Mouse (Mus musculus): ENCODE data around the gene P2ry6. TPM values are rescaled to one million over a fixed set of nuclear protein-coding genes. Genes with fewer than 3 reads are reported as not detected.

Gene P2ry6
- total and polyA plus RNA-seq, 2 experiments from 2014 or later = 3.5 to 4.5 TPM

DNA sequence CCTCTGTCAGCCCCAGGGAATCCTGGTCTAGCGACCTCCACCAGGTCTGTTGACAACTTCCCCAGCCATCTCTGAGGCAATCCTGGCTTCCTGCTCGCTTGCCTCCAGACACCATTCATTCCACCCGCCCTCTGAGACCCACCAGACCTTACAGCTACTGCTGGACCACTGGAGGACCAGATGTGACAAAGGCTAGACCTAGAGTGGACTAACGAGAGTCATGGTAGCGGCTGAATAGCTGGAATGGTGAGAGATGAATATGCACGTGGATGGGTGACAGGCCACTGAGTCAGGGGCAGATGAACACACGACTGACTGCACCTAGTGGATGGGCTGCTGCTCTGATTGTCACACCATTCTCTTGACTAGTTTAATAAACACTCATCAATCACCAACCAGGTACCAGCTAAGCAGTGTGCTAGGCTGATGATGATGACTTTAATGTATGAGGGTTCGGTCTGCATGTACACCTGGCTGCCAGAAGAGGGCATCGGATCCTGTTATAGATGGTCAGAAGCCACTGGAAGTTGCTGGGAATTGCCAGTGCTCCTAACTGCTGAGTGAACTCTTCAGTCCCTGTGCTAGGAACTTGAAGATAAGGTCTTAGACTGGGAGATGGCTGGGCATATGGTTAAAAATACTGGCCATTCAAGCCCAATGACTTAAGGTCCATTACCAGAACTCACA is 71.9 kb downstream of the P2ry6 start:
- Histone ChIP-seq H3K4me2 (ENCODE audit: low read depth, low read length) (no peak overlapping the region), H3K36me3 (replicated peaks; ENCODE audit: control insufficient read depth, insufficient read depth, low read length) (no peaks in the 10 kb centered on the region), H3K27me3 (ENCODE audit: control insufficient read depth, insufficient read depth, low read length) (no peaks in the 10 kb centered on the region), H3K4me3 (ENCODE audit: low read depth, low read length) (no peak overlapping the region), H3K9me3 (replicated peaks; ENCODE audit: control insufficient read depth, low read length) (no peaks in the 10 kb centered on the region), H3K27ac (ENCODE audit: low read depth) (no peak overlapping the region), H3K4me1 (ENCODE audit: control insufficient read depth, insufficient read depth) (no peaks in the 10 kb centered on the region), H3K9ac (replicated peaks; ENCODE audit: low read depth, low read length) (no peak overlapping the region)
- no peak for DNase-seq (ENCODE audit: low spot score)
- ATAC-seq (ENCODE audit: insufficient read depth, low read depth) = peak; percentile 49
- TF ChIP-seq EP300 (IDR thresholded peaks at IDR 0.05; ENCODE audit: low read depth) (no peak), CTCF (IDR thresholded peaks at IDR 0.05; ENCODE audit: low read depth) (peak; percentile 51)
- 77% methylated on average over 9 of the region's 9 CpGs for WGBS

DNA sequence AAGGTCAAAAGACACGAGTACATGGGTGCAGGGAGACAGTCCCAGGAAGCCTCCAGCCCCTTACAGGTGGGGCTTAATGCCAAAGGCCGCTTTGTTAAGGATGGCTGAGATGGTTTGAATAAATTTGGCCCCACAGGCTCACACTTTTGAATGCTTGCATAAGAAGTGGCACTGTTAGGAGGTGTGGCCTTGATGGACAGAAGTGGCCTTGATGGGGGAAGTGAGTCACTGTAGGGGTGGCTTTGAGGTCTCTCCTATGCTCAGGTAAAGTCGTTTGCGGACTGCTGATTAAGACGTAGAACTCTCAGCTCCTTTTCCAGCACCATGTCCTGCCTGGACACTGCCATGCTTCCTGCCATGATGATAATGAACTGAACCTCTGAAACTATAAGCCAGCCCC is 76.6 kb downstream of the P2ry6 start:
- Histone ChIP-seq H3K27ac (ENCODE audit: low read depth) (no peak overlapping the region), H3K4me3 (ENCODE audit: low read depth, low read length) (no peak overlapping the region), H3K4me1 (ENCODE audit: control insufficient read depth, insufficient read depth) (peaks cover 20% of the 10 kb centered on the region), H3K4me2 (ENCODE audit: low read depth, low read length) (no peak overlapping the region), H3K36me3 (replicated peaks; ENCODE audit: control insufficient read depth, insufficient read depth, low read length) (no peaks in the 10 kb centered on the region), H3K9me3 (replicated peaks; ENCODE audit: control insufficient read depth, low read length) (no peaks in the 10 kb centered on the region), H3K9ac (replicated peaks; ENCODE audit: low read depth, low read length) (no peak overlapping the region), H3K27me3 (ENCODE audit: control insufficient read depth, insufficient read depth, low read length) (no peaks in the 10 kb centered on the region)
- ATAC-seq (ENCODE audit: insufficient read depth, low read depth) (no peak), DNase-seq (ENCODE audit: low spot score) (no peak)
- WGBS = 76% methylated on average over 5 of the region's 5 CpGs
- TF ChIP-seq EP300 (IDR thresholded peaks at IDR 0.05; ENCODE audit: low read depth) = no peak

DNA sequence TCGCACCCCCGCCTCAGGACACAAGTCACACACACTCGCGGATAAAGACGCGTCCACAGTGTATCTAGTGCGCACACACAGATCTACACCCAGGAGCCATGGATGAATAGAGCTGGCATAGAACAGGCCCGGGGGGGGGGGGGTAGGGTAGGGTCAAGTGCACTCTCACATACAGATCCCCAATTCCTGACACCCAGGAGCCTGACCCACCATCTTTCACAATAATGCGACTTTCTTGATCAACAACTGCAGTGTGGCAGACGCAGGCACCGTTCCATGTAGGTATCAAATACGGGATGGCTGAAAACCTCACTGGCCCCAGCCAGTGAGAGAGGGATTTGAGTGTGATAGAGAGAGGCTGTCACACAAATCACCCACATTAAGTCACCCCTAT is 79.6 kb downstream of the P2ry6 start:
- DNase-seq (ENCODE audit: low spot score) = no peak
- TF ChIP-seq EP300 (IDR thresholded peaks at IDR 0.05; ENCODE audit: low read depth) (no peak), CTCF (IDR thresholded peaks at IDR 0.05; ENCODE audit: low read depth) (no peak)
- no peak overlapping the region for H3K27ac ChIP-seq (ENCODE audit: low read depth)
- H3K9ac ChIP-seq (replicated peaks; ENCODE audit: low read depth, low read length) = peak overlapping the region; percentile 54
- H3K36me3 ChIP-seq (replicated peaks; ENCODE audit: control insufficient read depth, insufficient read depth, low read length) = peaks cover 6% of the 10 kb centered on the region
- H3K4me3 ChIP-seq (ENCODE audit: low read depth, low read length) = peak overlapping the region; percentile 51
- peak overlapping the region; percentile 95 for H3K4me2 ChIP-seq (ENCODE audit: low read depth, low read length)
- peak; percentile 6; the same call in 1 of the 2 replicates for ATAC-seq (ENCODE audit: insufficient read depth, low read depth)
- H3K4me1 ChIP-seq (ENCODE audit: control insufficient read depth, insufficient read depth) = peaks cover 20% of the 10 kb centered on the region
- H3K9me3 ChIP-seq (replicated peaks; ENCODE audit: control insufficient read depth, low read length) = no peaks in the 10 kb centered on the region
- no peaks in the 10 kb centered on the region for H3K27me3 ChIP-seq (ENCODE audit: control insufficient read depth, insufficient read depth, low read length)
- WGBS = 5% methylated on average over 12 of the region's 12 CpGs

DNA sequence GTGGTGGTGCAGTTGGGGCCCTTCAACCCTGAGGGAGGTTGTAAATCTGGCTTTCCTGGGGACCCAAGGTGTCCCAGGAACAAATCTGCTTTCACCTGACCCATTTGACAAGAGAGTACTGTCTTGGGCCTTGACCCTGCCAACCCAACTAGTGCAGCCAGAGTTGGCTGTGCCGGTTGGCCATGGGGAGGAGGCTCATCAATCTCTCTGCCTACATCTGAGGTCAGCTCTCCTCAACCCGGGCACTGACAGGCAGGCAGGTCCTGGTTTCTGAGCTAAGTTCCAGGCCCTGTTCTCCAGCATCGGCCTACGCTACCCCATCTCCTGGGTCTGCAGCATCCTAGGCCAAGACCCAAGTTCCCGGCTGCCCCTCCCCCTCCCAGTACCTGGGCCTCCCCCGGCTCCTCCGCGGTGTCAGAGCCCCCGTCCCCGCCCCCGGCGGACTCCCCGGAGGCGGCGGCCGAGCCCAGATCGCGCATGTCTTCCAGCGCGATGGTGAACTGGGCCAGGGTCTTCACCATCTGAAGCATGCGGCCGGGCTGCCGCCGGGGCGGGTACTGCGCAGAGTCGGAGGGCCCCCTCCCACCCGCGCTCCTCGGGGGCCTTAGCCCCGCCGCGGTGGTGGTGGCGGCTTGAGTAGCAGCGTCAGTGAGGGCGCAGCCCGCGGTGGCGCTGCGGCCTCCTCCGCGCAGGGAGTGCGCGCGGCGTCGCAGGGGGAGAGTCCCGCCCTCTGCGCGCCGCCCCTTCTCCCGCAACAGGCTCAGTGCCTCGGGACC is 80.2 kb downstream of the P2ry6 start:
- Histone ChIP-seq H3K27ac (ENCODE audit: low read depth) (no peak overlapping the region), H3K9me3 (replicated peaks; ENCODE audit: control insufficient read depth, low read length) (no peaks in the 10 kb centered on the region), H3K9ac (replicated peaks; ENCODE audit: low read depth, low read length) (peak overlapping the region; percentile 54), H3K4me3 (ENCODE audit: low read depth, low read length) (peak overlapping the region; percentile 51), H3K4me1 (ENCODE audit: control insufficient read depth, insufficient read depth) (peaks cover 20% of the 10 kb centered on the region), H3K27me3 (ENCODE audit: control insufficient read depth, insufficient read depth, low read length) (no peaks in the 10 kb centered on the region), H3K4me2 (ENCODE audit: low read depth, low read length) (peak overlapping the region; percentile 95), H3K36me3 (replicated peaks; ENCODE audit: control insufficient read depth, insufficient read depth, low read length) (peaks cover 12% of the 10 kb centered on the region)
- TF ChIP-seq CTCF (IDR thresholded peaks at IDR 0.05; ENCODE audit: low read depth) = no peak
- no peak for TF ChIP-seq EP300 (IDR thresholded peaks at IDR 0.05; ENCODE audit: low read depth)
- ATAC-seq (ENCODE audit: insufficient read depth, low read depth) = peak; percentile 55
- no peak for DNase-seq (ENCODE audit: low spot score)
- 8% methylated on average over 51 of the region's 53 CpGs for WGBS

DNA sequence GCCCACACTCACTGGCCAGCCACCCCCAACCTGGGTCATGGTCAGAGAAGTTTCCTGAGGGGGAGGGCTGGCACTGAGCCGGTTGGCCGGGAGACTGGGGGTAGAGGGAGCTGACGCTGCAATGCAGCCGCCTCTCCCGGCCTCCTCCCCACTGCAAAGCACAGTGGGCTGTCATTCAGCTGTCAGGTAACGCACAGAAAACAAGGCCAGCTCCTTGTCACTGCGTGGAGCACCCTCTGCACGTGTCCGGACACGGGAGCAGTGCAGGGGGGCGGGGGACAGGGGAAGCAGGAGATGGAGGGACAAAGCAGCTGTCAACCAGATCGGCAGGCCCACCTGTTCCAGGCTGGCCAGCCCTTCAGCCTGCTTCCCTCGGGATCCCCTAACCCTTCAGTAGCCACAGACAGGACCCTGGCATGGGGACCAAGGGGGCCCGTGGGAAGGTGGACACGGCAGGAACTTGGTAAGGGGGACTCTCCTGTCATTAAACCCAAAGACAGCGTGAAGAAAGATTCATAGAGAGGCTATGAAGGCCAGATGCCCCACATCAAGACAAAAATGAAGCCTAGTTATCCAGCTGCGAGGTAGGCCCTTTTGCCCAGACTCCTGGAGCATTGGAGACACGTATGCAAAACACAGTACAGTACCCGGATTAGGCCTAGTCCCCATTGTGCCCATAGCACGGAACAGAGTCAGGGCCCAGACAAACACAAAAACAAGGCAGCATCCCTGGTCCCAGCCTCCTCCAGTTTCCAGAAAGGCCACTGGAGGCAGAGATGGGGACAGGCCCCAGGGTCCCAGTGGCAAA is 81.0 kb downstream of the P2ry6 start:
- H3K4me3 ChIP-seq (ENCODE audit: low read depth, low read length) = no peak overlapping the region
- H3K9ac ChIP-seq (replicated peaks; ENCODE audit: low read depth, low read length) = no peak overlapping the region
- H3K27ac ChIP-seq (ENCODE audit: low read depth) = no peak overlapping the region

More for the DNA sequence above, 81.0 kb downstream of the P2ry6 start:
- no peak for DNase-seq (ENCODE audit: low spot score)
- WGBS = 39% methylated on average over 20 of the region's 20 CpGs
- peak; percentile 52 for ATAC-seq (ENCODE audit: insufficient read depth, low read depth)
- TF ChIP-seq EP300 (IDR thresholded peaks at IDR 0.05; ENCODE audit: low read depth) (no peak), CTCF (IDR thresholded peaks at IDR 0.05; ENCODE audit: low read depth) (no peak)
- Histone ChIP-seq H3K36me3 (replicated peaks; ENCODE audit: control insufficient read depth, insufficient read depth, low read length) (peaks cover 19% of the 10 kb centered on the region), H3K9me3 (replicated peaks; ENCODE audit: control insufficient read depth, low read length) (no peaks in the 10 kb centered on the region), H3K4me1 (ENCODE audit: control insufficient read depth, insufficient read depth) (peaks cover 20% of the 10 kb centered on the region), H3K27me3 (ENCODE audit: control insufficient read depth, insufficient read depth, low read length) (no peaks in the 10 kb centered on the region), H3K4me2 (ENCODE audit: low read depth, low read length) (peak overlapping the region; percentile 2; the same call in 1 of the 2 replicates)

Other genes starting within 250 kb of the P2ry6 start
- gene Relt, start 111.2 kb downstream of the P2ry6 start, total RNA-seq (2014; rRNA removed; ENCODE audit: low replicate concordance) = 5.1 and 5.9 TPM in 2 replicates
- 1.8 and 2.3 TPM in 2 replicates for gene Relt, start 111.2 kb downstream of the P2ry6 start, polyA plus RNA-seq (2015; fragmentation: Nextera tagmentation; extraction: Ambion mirVana)
- 28.4 and 42.3 TPM in 2 replicates for gene Arhgef17, start 42.5 kb downstream of the P2ry6 start, total RNA-seq (2014; rRNA removed; ENCODE audit: low replicate concordance)
- 2.6 and 2.8 TPM in 2 replicates for gene Arhgef17, start 42.5 kb downstream of the P2ry6 start, polyA plus RNA-seq (2015; fragmentation: Nextera tagmentation; extraction: Ambion mirVana)
- gene P2ry2, start 38.2 kb upstream of the P2ry6 start, total RNA-seq (2014; rRNA removed; ENCODE audit: low replicate concordance) = 8.0 and 12.9 TPM in 2 replicates
- 3.0 and 3.8 TPM in 2 replicates for gene P2ry2, start 38.2 kb upstream of the P2ry6 start, polyA plus RNA-seq (2015; fragmentation: Nextera tagmentation; extraction: Ambion mirVana)
- 15.6 and 19.3 TPM in 2 replicates for gene Fchsd2, start 118.2 kb upstream of the P2ry6 start, total RNA-seq (2014; rRNA removed; ENCODE audit: low replicate concordance)
- gene Fchsd2, start 118.2 kb upstream of the P2ry6 start, polyA plus RNA-seq (2015; fragmentation: Nextera tagmentation; extraction: Ambion mirVana) = 8.7 and 9.7 TPM in 2 replicates